Comparison of ENCODE assay signal across 8 mouse cellular contexts in the genomic region with DNA sequence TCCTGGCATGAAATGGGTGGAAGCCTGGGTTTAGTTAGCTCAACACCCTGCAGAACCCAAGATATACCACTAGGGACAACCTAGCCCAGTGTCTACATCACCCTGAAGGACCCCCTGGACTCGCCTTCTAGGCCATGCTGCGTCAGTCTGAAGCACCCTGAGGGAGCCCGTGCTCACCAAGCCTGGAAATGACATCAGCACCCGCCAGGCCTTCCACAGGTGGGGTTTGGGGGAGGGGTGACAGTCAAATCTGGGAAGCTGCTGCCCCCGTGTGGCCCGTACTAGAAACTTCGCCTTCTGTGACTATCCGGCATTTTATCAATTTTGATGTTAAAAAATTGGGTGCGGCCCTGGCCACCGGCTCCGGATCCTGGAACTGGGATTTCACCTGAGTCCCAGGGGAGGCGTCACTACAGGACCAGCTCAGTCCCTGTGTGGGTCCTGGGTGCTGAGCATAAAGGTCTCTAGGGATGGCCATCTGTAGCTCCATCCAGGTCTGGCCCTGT. TPM values are rescaled to one million over a fixed set of nuclear protein-coding genes. Genes with fewer than 3 reads are reported as not detected.
DNase-seq lines count a peak whose midpoint lies in the region; ATAC-seq lines count a peak whose summit lies in the region.

No protein-coding gene starts in this region.

- DNase-seq in cerebellum, postnatal 14 days, result peak; percentile 86 to 93
- DNase-seq in gastrocnemius, adult 18-20 months (ENCODE audit: low spot score), result peak; percentile 86
- peak; percentile 79 for DNase-seq in left cerebral cortex, adult 11 months (ENCODE audit: low spot score)
- peak; percentile 96 for DNase-seq in lung, postnatal 36 days
- DNase-seq in right cerebral cortex, adult 18-20 months, result peak; percentile 86
- DNase-seq in urinary bladder, adult 2 months (ENCODE audit: low spot score), result peak; percentile 56

- H3K27ac ChIP-seq in hindbrain, embryonic 15.5 days (replicated peaks), result peak overlapping the region; percentile 46; the same call in 1 of the 2 replicates

- H3K4me2 ChIP-seq in hindbrain, embryonic 15.5 days, result peak overlapping the region; percentile 40

- no peaks in the 10 kb centered on the region for H3K36me3 ChIP-seq in hindbrain, embryonic 15.5 days

- 5% methylated on average over 12 of the region's 12 CpGs for WGBS in hindbrain, embryonic 15.5 days

- H3K4me3 ChIP-seq in hindbrain, embryonic 15.5 days, result 0 out of 2 replicates have a peak overlapping the region, but pooled peaks have one; percentile 8

- H3K27me3 ChIP-seq in hindbrain, embryonic 15.5 days, result no peaks in the 10 kb centered on the region

- no peaks in the 10 kb centered on the region for H3K9me3 ChIP-seq in hindbrain, embryonic 15.5 days

- peaks cover 8% of the 10 kb centered on the region for H3K4me1 ChIP-seq in hindbrain, embryonic 15.5 days (replicated peaks)

- no peak overlapping the region for H3K9ac ChIP-seq in hindbrain, embryonic 15.5 days

- ATAC-seq in activated CD4-positive, CD25-positive, alpha-beta regulatory T cell, adult 4 months, result peak; percentile 93
- peak; percentile 89 for ATAC-seq in hindbrain, embryonic 15.5 days (ENCODE audit: low FRiP score, low read depth)

RNA-seq across cellular contexts. Expression of a gene that starts 6.7 kb away (rescaled TPM):
- polyA plus RNA-seq in activated CD4-positive, CD25-positive, alpha-beta regulatory T cell, adult 4 months (2017; shearing (Covaris generic)), result 10 to 100 TPM; 21.7 to 24.5 TPM
- 10 to 100 TPM; 26.2 to 31.8 TPM for total RNA-seq in gastrocnemius, adult 18-20 months (2021)
- polyA plus RNA-seq in hindbrain, embryonic 15.5 days (2015; fragmentation: Nextera tagmentation; extraction: Ambion mirVana), result 94.3 and 109 TPM in 2 replicates
- polyA plus RNA-seq in urinary bladder, adult 2 months (2012; rRNA removed), result 84.0 and 88.5 TPM in 2 replicates

RNA-seq across cellular contexts. Expression of a gene that starts 7.6 kb away (rescaled TPM):
- polyA plus RNA-seq in activated CD4-positive, CD25-positive, alpha-beta regulatory T cell, adult 4 months (2017; shearing (Covaris generic)), result 100 to 1,000 TPM; 120 to 125 TPM
- total RNA-seq in gastrocnemius, adult 18-20 months (2021), result 100 to 1,000 TPM; 947 to 962 TPM
- 820 and 884 TPM in 2 replicates for polyA plus RNA-seq in hindbrain, embryonic 15.5 days (2015; fragmentation: Nextera tagmentation; extraction: Ambion mirVana)
- polyA plus RNA-seq in urinary bladder, adult 2 months (2012; rRNA removed), result 385 and 562 TPM in 2 replicates

RNA-seq across cellular contexts. Expression of a gene that starts 22.7 kb away (rescaled TPM):
- 1 to 10 TPM in 1 of 2 experiments, under 1 TPM in 1; 0.78 to 1.5 TPM for polyA plus RNA-seq in activated CD4-positive, CD25-positive, alpha-beta regulatory T cell, adult 4 months (2017; shearing (Covaris generic))
- 1 to 10 TPM; 4.9 to 7.4 TPM for total RNA-seq in gastrocnemius, adult 18-20 months (2021)
- polyA plus RNA-seq in hindbrain, embryonic 15.5 days (2015; fragmentation: Nextera tagmentation; extraction: Ambion mirVana), result 46.6 and 46.9 TPM in 2 replicates
- polyA plus RNA-seq in urinary bladder, adult 2 months (2012; rRNA removed), result 67.4 and 93.4 TPM in 2 replicates

RNA-seq across cellular contexts. Expression of a gene that starts 27.6 kb away (rescaled TPM):
- 10 to 100 TPM; 55.2 to 62.0 TPM for polyA plus RNA-seq in activated CD4-positive, CD25-positive, alpha-beta regulatory T cell, adult 4 months (2017; shearing (Covaris generic))
- under 1 TPM; 0.53 to 0.57 TPM for total RNA-seq in gastrocnemius, adult 18-20 months (2021)
- 1.1 and 1.2 TPM in 2 replicates for polyA plus RNA-seq in hindbrain, embryonic 15.5 days (2015; fragmentation: Nextera tagmentation; extraction: Ambion mirVana)
- 16.1 and 16.2 TPM in 2 replicates for polyA plus RNA-seq in urinary bladder, adult 2 months (2012; rRNA removed)

RNA-seq across cellular contexts. Expression of a gene that starts 49.2 kb away (rescaled TPM):
- polyA plus RNA-seq in activated CD4-positive, CD25-positive, alpha-beta regulatory T cell, adult 4 months (2017; shearing (Covaris generic)), result under 1 TPM in 1 of 2 experiments, not detected in 1; 0.89 TPM
- 1 to 10 TPM; 4.5 to 6.1 TPM for total RNA-seq in gastrocnemius, adult 18-20 months (2021)
- polyA plus RNA-seq in hindbrain, embryonic 15.5 days (2015; fragmentation: Nextera tagmentation; extraction: Ambion mirVana), result 8.7 and 9.8 TPM in 2 replicates
- polyA plus RNA-seq in urinary bladder, adult 2 months (2012; rRNA removed), result 38.1 and 47.5 TPM in 2 replicates

Comparison
In these comparisons a context has a peak if more than half of its experiments do, and no peak if none do; other contexts are left out.
1. Peak in every context shown above with its lines: DNase-seq, ATAC-seq, H3K4me3 ChIP-seq and H3K27ac ChIP-seq.
2. RNA of a gene that starts 22.7 kb away (polyA plus RNA-seq): 67.4 to 93.4 TPM in urinary bladder, adult 2 months and 46.6 to 46.9 TPM in hindbrain, embryonic 15.5 days; 0.78 to 1.5 TPM in activated CD4-positive, CD25-positive, alpha-beta regulatory T cell, adult 4 months; every median in the first group is over 10 times any median in the second.